Mouse (Mus musculus) heart, embryonic 13.5 days (tissue): ENCODE measurements around the gene Rasgef1b. TPM values are rescaled to one million over a fixed set of nuclear protein-coding genes. Genes with fewer than 3 reads are reported as not detected.

Source experiments
- ATAC-seq: fragments of 200-750 bp; cut with Nextera tagmentation; 2 replicates; pipeline ENCODE4 v1.8.0; 2017; ENCODE audit warnings: moderate TSS enrichment; ENCODE audit not compliant: insufficient number of reproducible peaks, low FRiP score, low TSS enrichment; ENCODE audit errors: extremely low read depth
- H3K27ac ChIP-seq: fragments of 300-500 bp; sonication (generic); replicated peaks from 2 replicates; pipeline ENCODE4 v1.5.1; 2015; ENCODE audit warnings: moderate library complexity, mild to moderate bottlenecking, inconsistent platforms
- H3K27me3 ChIP-seq: fragments of 300-500 bp; sonication (generic); replicated peaks from 2 replicates; pipeline ENCODE4 v1.6.1; 2015; ENCODE audit warnings: mild to moderate bottlenecking, inconsistent platforms
- H3K36me3 ChIP-seq: fragments of 300-500 bp; sonication (generic); 2 replicates; pipeline ENCODE4 v1.6.1; 2015; ENCODE audit warnings: mild to moderate bottlenecking, inconsistent platforms
- H3K4me1 ChIP-seq: fragments of 300-500 bp; sonication (generic); 2 replicates; pipeline ENCODE4 v1.6.1; 2015; ENCODE audit warnings: inconsistent platforms
- H3K4me2 ChIP-seq: fragments of 300-500 bp; sonication (generic); 2 replicates; pipeline ENCODE4 v1.6.1; 2015; ENCODE audit warnings: inconsistent platforms, mild to moderate bottlenecking, moderate library complexity
- H3K4me3 ChIP-seq: fragments of 300-500 bp; sonication (generic); 2 replicates; pipeline ENCODE4 v1.5.1; 2015; ENCODE audit warnings: moderate library complexity, mild to moderate bottlenecking, inconsistent platforms
- H3K9ac ChIP-seq: fragments of 300-500 bp; sonication (generic); 2 replicates; pipeline ENCODE4 v1.6.1; 2015; ENCODE audit warnings: inconsistent platforms, mild to moderate bottlenecking, moderate library complexity
- H3K9me3 ChIP-seq: fragments of 300-500 bp; sonication (generic); 2 replicates; pipeline ENCODE4 v1.6.1; 2016; ENCODE audit warnings: inconsistent platforms
- WGBS: fragments of 180-500 bp; shearing (Covaris S2); methylation state at CpG from one replicate; pipeline ENCODE4 v1.1.7; 2015; ENCODE audit warnings: mixed read lengths; 5-methylcytosine and 5-hydroxymethylcytosine counted together
- polyA plus RNA-seq: library from polyadenylated mRNA; unstranded; fragments of >200 nt; fragmentation: Nextera tagmentation; extraction: Ambion mirVana; gene quantifications from 2 replicates; pipeline ENCODE4 v1.2.1, GENCODE M21; 2015

Rasgef1b gene
- polyA plus RNA-seq, 1 experiment from 2014 or later = 36.7 TPM

GRCm38 (mm10) chr5:99359251-99359650 is 369.6 kb downstream of the Rasgef1b start:
- Histone ChIP-seq H3K27me3 (no peaks in the 10 kb centered on the region), H3K4me2 (no peak overlapping the region), H3K27ac (no peak overlapping the region), H3K36me3 (no peaks in the 10 kb centered on the region), H3K4me1 (peaks cover 26% of the 10 kb centered on the region), H3K4me3 (no peak overlapping the region), H3K9ac (no peak overlapping the region), H3K9me3 (no peaks in the 10 kb centered on the region)
- no peak for ATAC-seq
- 70% methylated on average over 5 of the region's 5 CpGs for WGBS

GRCm38 (mm10) chr5:99354640-99355132 is 374.2 kb downstream of the Rasgef1b start:
- Histone ChIP-seq H3K27me3 (no peaks in the 10 kb centered on the region), H3K4me3 (no peak overlapping the region), H3K36me3 (no peaks in the 10 kb centered on the region), H3K4me2 (no peak overlapping the region), H3K9ac (no peak overlapping the region), H3K9me3 (no peaks in the 10 kb centered on the region), H3K4me1 (peaks cover 15% of the 10 kb centered on the region), H3K27ac (peak overlapping the region; percentile 80)
- ATAC-seq = no peak; the same call in 1 of the 2 replicates
- WGBS = 43% methylated on average over 5 of the region's 5 CpGs

GRCm38 (mm10) chr5:99350030-99350429 is 378.8 kb downstream of the Rasgef1b start:
- H3K27me3 ChIP-seq = no peaks in the 10 kb centered on the region
- H3K9me3 ChIP-seq = no peaks in the 10 kb centered on the region
- no peak for ATAC-seq
- H3K9ac ChIP-seq = no peak overlapping the region
- H3K4me2 ChIP-seq = no peak overlapping the region
- H3K4me1 ChIP-seq = peaks cover 18% of the 10 kb centered on the region
- WGBS = 69% methylated on average over 4 of the region's 4 CpGs
- no peaks in the 10 kb centered on the region for H3K36me3 ChIP-seq
- no peak overlapping the region for H3K27ac ChIP-seq
- H3K4me3 ChIP-seq = no peak overlapping the region

GRCm38 (mm10) chr5:99348257-99348849 is 380.5 kb downstream of the Rasgef1b start:
- H3K36me3 ChIP-seq = no peaks in the 10 kb centered on the region
- H3K27ac ChIP-seq = 0 out of 2 replicates have a peak overlapping the region, but pooled peaks have one; percentile 13
- no peak overlapping the region for H3K4me3 ChIP-seq
- peaks cover 7% of the 10 kb centered on the region; the same call in 1 of the 2 replicates for H3K4me1 ChIP-seq
- no peak for ATAC-seq
- no peaks in the 10 kb centered on the region for H3K27me3 ChIP-seq
- no peaks in the 10 kb centered on the region for H3K9me3 ChIP-seq
- 71% methylated on average over 8 of the region's 8 CpGs for WGBS
- H3K4me2 ChIP-seq = no peak overlapping the region
- H3K9ac ChIP-seq = no peak overlapping the region

- no peak overlapping the region for H3K4me2 ChIP-seq
- no peak overlapping the region for H3K4me3 ChIP-seq
- H3K36me3 ChIP-seq = no peaks in the 10 kb centered on the region
- no peak for ATAC-seq
- 92% methylated on average over 10 of the region's 10 CpGs for WGBS
- peaks cover 21% of the 10 kb centered on the region for H3K4me1 ChIP-seq
- H3K9me3 ChIP-seq = no peaks in the 10 kb centered on the region
- H3K27ac ChIP-seq = no peak overlapping the region
- no peak overlapping the region for H3K9ac ChIP-seq
- H3K27me3 ChIP-seq = no peaks in the 10 kb centered on the region
These were observed 386.3 kb downstream of the Rasgef1b start for GRCm38 (mm10) chr5:99342527-99342926.

GRCm38 (mm10) chr5:99340311-99340989 is 388.4 kb downstream of the Rasgef1b start:
- H3K27me3 ChIP-seq = no peaks in the 10 kb centered on the region
- H3K4me2 ChIP-seq = peak overlapping the region; percentile 71
- peak overlapping the region; percentile 79 for H3K9ac ChIP-seq
- H3K9me3 ChIP-seq = no peaks in the 10 kb centered on the region
- peak; percentile 59; the same call in 1 of the 2 replicates for ATAC-seq
- H3K36me3 ChIP-seq = no peaks in the 10 kb centered on the region
- H3K27ac ChIP-seq = peak overlapping the region; percentile 91
- peak overlapping the region; percentile 45 for H3K4me3 ChIP-seq
- 37% methylated on average over 8 of the region's 8 CpGs for WGBS
- H3K4me1 ChIP-seq = peaks cover 26% of the 10 kb centered on the region

- Histone ChIP-seq H3K27me3 (no peaks in the 10 kb centered on the region), H3K36me3 (no peaks in the 10 kb centered on the region), H3K27ac (peak overlapping the region; percentile 91), H3K4me3 (peak overlapping the region; percentile 45), H3K9me3 (no peaks in the 10 kb centered on the region), H3K4me1 (peaks cover 26% of the 10 kb centered on the region), H3K4me2 (peak overlapping the region; percentile 71), H3K9ac (peak overlapping the region; percentile 79)
- peak; percentile 72 for ATAC-seq
- 8% methylated on average over 15 of the region's 15 CpGs for WGBS
These were observed 389.1 kb downstream of the Rasgef1b start for GRCm38 (mm10) chr5:99339790-99340189.

GRCm38 (mm10) chr5:99338826-99339225 is 390.0 kb downstream of the Rasgef1b start:
- H3K27ac ChIP-seq = peak overlapping the region; percentile 91
- WGBS = 82% methylated on average over 6 of the region's 6 CpGs
- H3K4me1 ChIP-seq = peaks cover 28% of the 10 kb centered on the region
- H3K36me3 ChIP-seq = no peaks in the 10 kb centered on the region
- no peaks in the 10 kb centered on the region for H3K27me3 ChIP-seq
- no peak overlapping the region for H3K9ac ChIP-seq
- no peak overlapping the region for H3K4me2 ChIP-seq
- no peaks in the 10 kb centered on the region for H3K9me3 ChIP-seq
- ATAC-seq = no peak
- no peak overlapping the region for H3K4me3 ChIP-seq

- 62% methylated on average over 11 of the region's 11 CpGs for WGBS
- Histone ChIP-seq H3K9ac (no peak overlapping the region), H3K9me3 (no peaks in the 10 kb centered on the region), H3K4me3 (no peak overlapping the region), H3K4me2 (no peak overlapping the region), H3K27me3 (no peaks in the 10 kb centered on the region), H3K27ac (no peak overlapping the region), H3K36me3 (no peaks in the 10 kb centered on the region), H3K4me1 (peaks cover 34% of the 10 kb centered on the region)
- no peak for ATAC-seq
These were observed 392.4 kb downstream of the Rasgef1b start for GRCm38 (mm10) chr5:99336427-99336826.

- H3K9ac ChIP-seq = no peak overlapping the region
- H3K4me2 ChIP-seq = no peak overlapping the region
- ATAC-seq = no peak
- no peaks in the 10 kb centered on the region for H3K9me3 ChIP-seq
- no peak overlapping the region for H3K27ac ChIP-seq
- 72% methylated on average over 5 of the region's 5 CpGs for WGBS
- no peaks in the 10 kb centered on the region for H3K27me3 ChIP-seq
- H3K4me3 ChIP-seq = no peak overlapping the region
- H3K4me1 ChIP-seq = peaks cover 17% of the 10 kb centered on the region
- no peaks in the 10 kb centered on the region for H3K36me3 ChIP-seq
These were observed 394.8 kb downstream of the Rasgef1b start for GRCm38 (mm10) chr5:99334017-99334416.

- Histone ChIP-seq H3K36me3 (no peaks in the 10 kb centered on the region), H3K9me3 (no peaks in the 10 kb centered on the region), H3K27ac (no peak overlapping the region), H3K4me3 (no peak overlapping the region), H3K4me1 (peaks cover 11% of the 10 kb centered on the region), H3K27me3 (no peaks in the 10 kb centered on the region), H3K4me2 (no peak overlapping the region), H3K9ac (no peak overlapping the region)
- no peak for ATAC-seq
- 86% methylated on average over 2 of the region's 2 CpGs for WGBS
These were observed 396.8 kb downstream of the Rasgef1b start for GRCm38 (mm10) chr5:99332021-99332420.
